Mouse (Mus musculus) liver, postnatal 0 days (tissue): ENCODE results near the gene Masp1.

Experiments used
- CTCF ChIP-seq: sonication (generic); IDR thresholded peaks from 2 replicates; pipeline ENCODE4 v1.5.1; 2016; ENCODE audit warnings: antibody characterized with exemption, low read depth
- EP300 ChIP-seq: IDR thresholded peaks from 2 replicates; pipeline ENCODE4 v1.6.1; 2016; ENCODE audit warnings: antibody characterized with exemption, low read depth, mild to moderate bottlenecking

DNA sequence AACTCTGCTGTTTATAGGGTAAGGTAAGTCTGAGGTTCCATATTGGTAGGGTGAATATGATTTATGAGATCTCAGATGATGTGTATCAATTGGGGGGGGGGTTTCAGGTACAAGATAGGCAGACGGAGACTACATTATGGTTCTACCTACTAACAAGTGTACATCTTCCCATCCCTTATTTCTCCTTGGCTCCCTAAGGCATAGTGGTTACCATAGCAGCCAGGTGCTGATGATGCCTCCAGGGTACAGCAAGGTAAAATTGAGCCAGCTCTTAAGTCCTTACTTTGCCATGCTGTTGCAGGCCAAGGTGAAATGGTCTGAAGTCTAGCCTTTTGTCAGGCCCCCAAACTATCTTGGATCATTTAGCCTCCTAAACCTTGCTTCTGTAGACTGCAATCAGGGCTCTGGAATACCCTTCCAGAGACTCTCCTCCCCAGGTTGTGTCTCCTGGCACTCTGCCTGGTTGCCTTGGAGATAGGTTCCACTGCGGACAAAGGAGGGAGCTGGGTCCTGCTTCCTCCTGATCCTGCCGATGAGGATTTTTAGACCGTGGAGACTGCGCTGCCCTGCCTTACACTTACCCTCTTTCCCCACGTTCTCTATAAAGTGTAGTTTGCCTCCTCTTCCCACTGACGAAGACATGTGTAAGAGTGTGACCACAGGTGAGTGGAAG lies 91.8 kb downstream of the Masp1 start, which contains the start of gene Rtp1:
- TF ChIP-seq CTCF: no peak
- no peak for TF ChIP-seq EP300
